Mouse (Mus musculus): ENCODE results near the gene Shkbp1.

The Shkbp1 gene

DNA sequence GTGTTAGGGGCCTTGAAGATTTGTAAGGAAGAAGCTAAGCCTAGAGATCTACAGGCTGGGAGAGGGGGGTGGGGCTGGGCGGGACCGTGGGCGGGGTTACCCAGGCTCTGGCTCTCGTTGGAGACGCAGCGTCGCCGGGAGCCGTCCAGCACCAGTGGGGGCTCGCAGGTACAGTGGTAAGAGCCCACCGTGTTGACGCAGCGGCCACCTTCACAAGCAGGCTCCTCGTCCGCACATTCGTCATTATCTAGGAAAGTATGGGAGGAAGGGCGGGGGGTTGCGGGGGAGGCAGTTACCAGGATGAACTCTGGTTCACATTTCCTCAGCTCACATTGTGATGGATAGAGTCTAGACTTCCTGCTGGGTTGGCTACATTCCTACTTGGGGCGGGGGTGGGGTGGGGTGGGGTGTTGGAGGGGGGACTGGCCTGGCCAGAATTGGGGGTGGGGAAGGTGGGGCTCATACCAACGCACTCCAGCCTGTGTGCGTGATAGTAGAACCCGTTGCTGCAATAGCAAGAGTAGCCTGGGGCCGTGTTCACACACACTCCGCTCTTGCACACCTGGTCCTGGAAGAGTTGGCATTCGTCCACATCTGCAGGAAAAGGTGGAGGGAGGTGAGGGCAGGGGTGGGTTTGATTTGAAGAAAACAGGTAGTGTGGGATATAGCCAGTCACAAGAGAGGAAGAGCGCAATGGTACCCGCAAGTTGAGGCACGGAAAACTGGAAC lies 46.8 kb downstream of the Shkbp1 start:
- no peak for DNase-seq

DNA sequence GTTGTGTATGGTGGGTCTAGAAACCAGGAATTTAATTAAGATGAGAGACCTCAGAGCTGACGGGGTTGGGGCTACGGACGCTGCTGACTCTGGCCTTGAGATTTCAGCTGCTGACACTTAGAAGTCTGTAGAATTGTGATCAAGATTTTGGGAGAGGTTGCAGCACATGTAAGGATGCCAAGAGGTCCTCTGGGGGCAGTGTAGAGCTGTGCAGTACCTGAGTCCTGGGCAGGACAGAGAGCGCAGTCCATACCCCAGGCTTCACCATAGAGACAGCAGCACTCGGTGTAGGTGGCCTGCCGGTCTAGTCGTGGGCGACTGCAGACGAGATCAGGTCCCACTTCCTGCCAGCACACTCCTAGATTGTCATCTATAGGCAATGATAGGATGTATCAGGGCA lies 48.3 kb downstream of the Shkbp1 start:
- no peak for DNase-seq

DNA sequence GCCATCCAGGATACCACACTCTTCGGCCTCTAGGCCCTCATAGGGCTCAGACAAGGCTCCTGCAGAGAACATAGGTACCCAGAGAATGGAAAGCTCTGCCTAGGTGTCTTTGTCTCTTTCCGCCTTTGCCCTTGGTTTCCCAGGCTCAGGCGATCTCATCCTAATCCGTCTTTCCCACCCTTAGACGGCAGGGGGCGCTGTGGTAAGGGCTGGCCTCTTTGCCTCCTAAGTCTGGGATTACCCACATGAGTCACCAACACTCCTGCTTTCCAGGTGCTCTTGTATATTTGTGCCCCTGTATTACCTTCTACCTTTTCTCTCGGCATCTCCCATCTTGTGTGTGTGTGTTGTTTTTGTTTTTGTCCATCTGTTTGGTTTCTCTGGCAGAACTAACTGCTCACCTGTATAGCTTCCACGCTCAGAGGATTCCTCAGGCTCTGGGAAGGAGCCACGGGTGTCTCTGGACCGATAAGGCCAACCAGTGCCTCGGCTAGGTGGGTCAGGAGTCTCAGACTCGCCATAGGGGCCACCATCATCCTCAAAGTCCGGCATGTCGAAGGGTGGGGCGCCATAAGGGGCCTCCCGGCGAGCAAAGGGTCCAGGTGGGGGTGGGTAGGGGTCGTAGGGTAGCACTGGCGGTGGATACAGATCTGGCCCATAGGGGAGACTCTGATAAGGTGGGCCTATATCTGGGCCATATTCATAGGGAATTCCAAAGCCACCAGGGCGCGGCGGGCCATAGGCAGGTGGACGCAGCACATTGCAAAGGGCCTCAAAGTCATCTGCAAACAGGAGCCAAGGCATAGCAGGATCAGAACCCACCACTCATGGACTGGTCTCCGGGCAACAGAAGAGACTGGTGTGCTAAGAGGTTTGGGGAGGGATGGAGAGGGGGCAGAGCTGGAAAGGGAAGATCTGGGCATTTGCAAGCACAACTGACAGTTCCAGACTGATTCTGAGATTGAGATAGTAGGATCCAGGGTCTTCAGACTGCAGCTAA lies 49.4 kb downstream of the Shkbp1 start:
- DNase-seq, result no peak

DNA sequence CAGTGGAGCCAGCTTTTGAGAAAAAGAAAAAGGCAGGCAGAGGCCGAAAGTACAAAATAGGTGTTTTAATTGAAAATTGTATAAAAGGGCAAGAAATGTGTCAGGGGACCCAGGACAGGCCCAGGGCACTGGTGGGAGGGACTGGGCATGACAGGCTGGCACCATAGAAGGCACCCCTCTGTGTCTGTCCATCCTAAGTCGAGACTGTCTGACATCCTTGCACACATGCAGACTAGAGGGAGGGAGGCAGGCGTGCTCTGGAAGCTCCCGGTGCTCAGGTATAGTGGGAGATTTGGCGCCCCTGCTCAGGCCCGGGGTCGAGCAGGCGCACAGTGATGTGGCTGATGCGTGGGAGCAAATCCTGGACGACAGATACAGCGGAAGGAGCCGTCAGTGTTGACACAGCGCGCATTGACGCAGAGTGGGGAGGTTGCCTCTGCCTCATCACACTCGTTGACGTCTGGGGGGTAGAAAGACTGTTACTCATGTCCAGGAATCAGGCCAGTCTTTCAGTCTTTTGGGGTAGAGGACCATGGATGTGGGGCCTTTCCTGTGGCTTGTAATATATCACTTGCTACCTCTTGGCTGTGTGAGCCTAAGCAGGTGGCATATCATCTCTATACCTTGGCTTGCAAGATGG lies 50.6 kb downstream of the Shkbp1 start:
- no peak for DNase-seq

DNA sequence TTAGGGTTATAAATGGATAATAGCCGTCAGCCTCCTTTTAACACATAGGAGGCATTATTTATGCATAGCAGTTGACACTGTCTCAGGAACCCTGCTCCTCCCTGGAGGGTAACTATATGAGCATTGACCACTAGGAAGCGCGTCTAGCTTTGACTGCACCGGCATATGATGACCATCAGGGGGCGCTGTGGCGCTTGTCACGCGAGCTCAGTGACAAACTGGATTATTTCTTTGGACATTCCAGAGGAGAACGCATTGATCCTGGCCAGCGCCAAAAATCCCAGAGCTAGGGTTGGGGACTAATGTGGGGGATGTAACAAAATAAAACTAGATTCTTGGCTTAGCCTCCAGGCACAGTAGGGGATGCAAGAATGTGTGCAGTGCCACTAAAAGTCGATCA lies 53.6 kb downstream of the Shkbp1 start:
- peak; percentile 54 for DNase-seq

DNA sequence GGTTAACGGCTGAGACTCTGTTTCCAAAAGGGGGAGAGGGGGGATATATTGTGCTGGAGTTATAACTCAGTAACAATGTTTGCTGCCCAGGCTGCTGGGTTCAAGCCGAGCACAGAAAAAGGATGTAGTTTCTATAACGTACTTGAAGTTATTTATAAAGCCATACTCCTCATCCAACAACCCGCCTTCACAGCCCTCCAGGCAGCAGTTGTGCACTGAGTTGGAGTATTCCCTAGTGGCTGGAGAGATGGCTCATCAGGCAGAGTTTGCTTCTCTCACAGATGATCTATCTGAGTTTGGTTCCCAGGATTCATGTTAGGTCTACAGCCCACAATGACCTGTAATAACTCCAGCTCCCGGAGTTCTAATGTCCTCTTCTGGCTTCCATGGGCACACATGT lies 55.0 kb downstream of the Shkbp1 start:
- no peak for DNase-seq

DNA sequence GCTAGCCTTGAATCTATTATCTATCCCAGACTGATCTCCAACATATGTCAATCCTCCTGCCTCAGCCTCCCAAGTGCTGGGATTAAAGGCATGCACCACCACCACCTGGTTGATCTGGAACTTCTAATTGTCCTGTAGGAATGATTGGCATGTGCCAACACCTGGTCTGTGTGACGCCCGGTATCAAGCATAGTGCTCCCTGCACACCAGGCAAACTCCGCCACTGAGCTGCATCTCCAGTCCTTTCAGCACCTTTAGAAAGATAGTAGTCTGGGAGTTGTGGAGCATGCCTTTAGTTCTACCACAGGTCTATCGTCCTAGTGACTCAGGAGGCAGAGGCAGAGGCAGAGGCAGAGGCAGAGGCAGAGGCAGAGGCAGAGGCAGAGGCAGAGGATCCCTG lies 55.5 kb downstream of the Shkbp1 start:
- DNase-seq, result no peak

DNA sequence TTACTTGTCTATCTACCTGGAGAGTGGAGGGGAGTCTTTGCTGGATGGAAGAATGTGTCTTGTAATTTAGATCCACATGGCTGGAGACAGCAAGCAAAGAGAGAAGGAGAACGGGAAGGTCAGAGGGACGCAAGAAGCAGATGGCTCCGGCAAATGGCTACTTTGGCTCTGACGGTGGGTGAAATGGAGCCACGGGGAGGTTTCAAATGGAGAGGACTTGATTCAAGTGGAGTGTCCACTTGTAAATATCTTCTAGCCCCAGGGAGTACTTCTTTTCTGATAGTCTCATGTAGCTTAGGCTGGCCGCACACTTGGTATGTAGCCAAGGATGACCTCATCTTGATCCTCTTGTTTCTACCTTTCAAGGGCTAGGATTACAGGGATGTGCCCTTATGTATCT lies 57.0 kb downstream of the Shkbp1 start:
- no peak for DNase-seq

DNA sequence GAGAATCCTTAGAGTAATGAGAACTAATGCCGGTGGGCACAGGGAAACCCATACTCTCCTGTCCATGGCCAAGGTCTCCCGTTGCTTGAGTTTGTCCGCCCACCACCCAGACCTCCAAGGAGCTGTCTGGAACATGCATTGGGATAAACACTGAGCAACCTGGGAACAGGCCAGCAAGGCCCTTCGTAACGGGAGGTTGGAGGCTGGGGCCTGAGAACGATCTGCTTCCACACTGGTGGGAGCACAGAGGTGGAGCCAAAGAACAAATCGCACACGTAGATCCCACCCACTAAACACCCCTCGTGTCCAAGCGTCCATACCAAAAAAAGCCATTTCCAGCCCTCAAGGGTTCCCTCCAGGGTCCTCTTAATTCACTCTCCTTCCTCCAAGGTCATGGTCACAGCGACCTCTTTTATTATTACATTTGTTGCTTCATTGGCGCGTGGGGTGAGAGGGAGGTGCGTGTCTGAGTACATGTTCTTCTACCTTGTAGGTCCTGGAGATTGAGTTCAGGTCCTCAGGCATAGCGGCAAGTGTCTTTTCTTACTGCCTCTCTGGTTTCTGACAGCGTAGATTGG lies 57.7 kb downstream of the Shkbp1 start:
- no peak for DNase-seq

DNA sequence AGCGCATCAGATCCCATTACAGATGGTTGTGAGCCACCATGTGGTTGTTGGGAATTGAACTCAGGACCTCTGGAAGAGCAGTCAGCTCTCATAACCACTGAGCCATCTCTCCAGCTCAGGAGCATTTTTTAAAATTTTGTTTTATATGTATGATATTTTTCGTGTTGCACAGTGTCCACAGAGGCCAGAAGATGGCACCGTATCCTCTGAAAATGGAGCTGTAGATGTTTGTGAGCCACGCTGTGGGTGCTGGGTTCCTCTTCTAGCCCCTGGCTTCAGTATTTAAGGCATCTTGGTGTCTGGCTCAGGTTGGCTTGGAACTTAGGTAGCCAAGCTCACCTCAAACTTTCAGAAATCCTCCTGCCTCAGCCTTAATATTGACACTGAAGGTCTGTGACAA lies 59.3 kb downstream of the Shkbp1 start:
- DNase-seq, result no peak

DNA sequence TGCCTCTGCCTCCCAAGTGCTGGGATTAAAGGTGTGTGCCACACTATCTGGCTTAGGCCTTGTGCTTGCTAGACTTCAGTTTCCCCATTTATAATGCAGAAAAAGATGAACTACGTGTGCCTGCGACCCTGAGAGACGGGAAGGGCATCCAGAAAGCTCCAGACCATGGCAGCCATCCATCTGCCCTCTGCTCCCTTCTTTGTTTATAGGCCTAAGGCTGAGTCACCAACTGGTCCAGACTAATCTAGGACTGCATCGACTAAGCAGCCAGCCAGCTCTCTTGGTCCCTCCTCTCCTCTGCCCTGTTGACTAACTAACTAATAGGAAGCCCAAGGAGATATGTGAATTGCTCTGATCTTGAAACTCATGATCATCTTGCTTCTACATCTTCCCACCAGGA lies 59.9 kb downstream of the Shkbp1 start:
- no peak for DNase-seq
